Mouse (Mus musculus) liver, postnatal 0 days (tissue): Measurements from ENCODE around the gene Snrpd2.

Source experiments
- CTCF ChIP-seq: sonication (generic); IDR thresholded peaks from 2 replicates; pipeline ENCODE4 v1.5.1; 2016; ENCODE audit warnings: antibody characterized with exemption, low read depth
- EP300 ChIP-seq: IDR thresholded peaks from 2 replicates; pipeline ENCODE4 v1.6.1; 2016; ENCODE audit warnings: antibody characterized with exemption, low read depth, mild to moderate bottlenecking

DNA sequence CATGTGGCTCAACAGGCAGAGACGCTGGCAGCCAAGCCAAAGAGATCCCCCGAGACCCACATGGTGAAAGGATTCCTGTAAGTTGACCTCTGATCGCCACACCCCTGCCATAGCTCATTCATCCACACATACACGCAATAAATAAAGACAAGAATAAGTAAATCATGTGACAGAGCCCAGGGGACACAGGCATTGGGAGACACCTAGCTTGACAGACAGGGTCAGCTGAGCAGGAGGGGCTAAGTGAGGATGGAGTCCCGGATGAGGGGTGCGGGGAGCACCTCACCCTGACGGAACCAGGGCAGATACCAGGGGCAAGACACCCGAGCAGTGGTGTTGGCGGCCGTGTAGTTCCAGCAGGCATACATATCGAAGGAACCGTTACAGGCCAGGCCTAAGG lies 14.2 kb downstream of the Snrpd2 start:
- no peak for TF ChIP-seq CTCF
- no peak for TF ChIP-seq EP300
